In genomic region chr15:102984521-102984920, GRCm38 (mm10) we compare ENCODE assay signal across 18 mouse cellular contexts. TPM values are rescaled to one million over a fixed set of nuclear protein-coding genes. Genes with fewer than 3 reads are reported as not detected.
"Had no signal": no experiment of that assay in that cellular context is flagged by ENCODE, and none has a peak within 500 bp of the region (broad histone marks: within the 10 kb centered on the region; RNA-seq: fewer than 3 reads in every experiment).

No protein-coding gene starts in this region.

- H3K4me2 ChIP-seq: liver, embryonic 11.5 days; lung, embryonic 15.5 days; midbrain, embryonic 11.5 days; midbrain, embryonic 15.5 days had no signal

- DNase-seq: kidney, postnatal 14 days; lung, postnatal 14 days; right cerebral cortex, adult 18-20 months; right cerebral cortex, postnatal 25 days; thymus, adult 18-20 months; thymus, postnatal 14 days had no signal

- H3K27ac ChIP-seq: layer of hippocampus, adult 2 months; lung, embryonic 15.5 days; macrophage; midbrain, embryonic 15.5 days had no signal

- H3K36me3 ChIP-seq: lung, embryonic 15.5 days; midbrain, embryonic 15.5 days had no signal

- H3K9me3 ChIP-seq: lung, embryonic 15.5 days; megakaryocyte, embryonic 14.5 days; midbrain, embryonic 15.5 days had no signal

- H3K4me3 ChIP-seq: layer of hippocampus, adult 2 months; lung, embryonic 15.5 days; megakaryocyte, embryonic 14.5 days; midbrain, embryonic 15.5 days had no signal

- H3K9ac ChIP-seq: lung, embryonic 15.5 days; midbrain, embryonic 15.5 days had no signal

- ATAC-seq: inflammation-experienced regulatory T-cells, adult 6 months; intestine, postnatal 0 days; midbrain, embryonic 15.5 days had no signal

RNA-seq across cellular contexts. Expression of gene Hoxc8, which starts 5.9 kb away (rescaled TPM):
- polyA plus RNA-seq: liver, embryonic 16.5 days; lung, embryonic 15.5 days; macrophage; midbrain, embryonic 11.5 days; midbrain, embryonic 15.5 days had no signal

RNA-seq across cellular contexts. Expression of gene Hoxc9, which starts 8.3 kb away (rescaled TPM):
- polyA plus RNA-seq: inflammation-experienced regulatory T-cells, adult 6 months; liver, embryonic 16.5 days; lung, embryonic 15.5 days; macrophage; midbrain, embryonic 11.5 days; midbrain, embryonic 15.5 days; stomach, embryonic 16.5 days had no signal

RNA-seq across cellular contexts. Expression of gene Hoxc6, which starts 13.5 kb away (rescaled TPM):
- polyA plus RNA-seq: inflammation-experienced regulatory T-cells, adult 6 months; liver, embryonic 16.5 days; macrophage; midbrain, embryonic 11.5 days; midbrain, embryonic 15.5 days had no signal

RNA-seq across cellular contexts. Expression of gene Hoxc5, which starts 17.3 kb away (rescaled TPM):
- polyA plus RNA-seq: inflammation-experienced regulatory T-cells, adult 6 months; macrophage; midbrain, embryonic 11.5 days; midbrain, embryonic 15.5 days had no signal

RNA-seq across cellular contexts. Expression of gene Hoxc10, which starts 17.9 kb away (rescaled TPM):
- polyA plus RNA-seq: inflammation-experienced regulatory T-cells, adult 6 months; liver, embryonic 16.5 days; lung, embryonic 15.5 days; macrophage; midbrain, embryonic 11.5 days; midbrain, embryonic 15.5 days; small intestine, adult 2 months had no signal
